Mouse (Mus musculus): ENCODE measurements at regions not wholly inside any gene's neighbourhood (a gene's known extent, or its start where the extent isn't known, plus 50 kb on each side); places are given as distances from the start of the nearest gene placed in this dataset.
A peak's percentile ranks its signal among the peaks of the same experiment; 100 is the strongest.

DNA sequence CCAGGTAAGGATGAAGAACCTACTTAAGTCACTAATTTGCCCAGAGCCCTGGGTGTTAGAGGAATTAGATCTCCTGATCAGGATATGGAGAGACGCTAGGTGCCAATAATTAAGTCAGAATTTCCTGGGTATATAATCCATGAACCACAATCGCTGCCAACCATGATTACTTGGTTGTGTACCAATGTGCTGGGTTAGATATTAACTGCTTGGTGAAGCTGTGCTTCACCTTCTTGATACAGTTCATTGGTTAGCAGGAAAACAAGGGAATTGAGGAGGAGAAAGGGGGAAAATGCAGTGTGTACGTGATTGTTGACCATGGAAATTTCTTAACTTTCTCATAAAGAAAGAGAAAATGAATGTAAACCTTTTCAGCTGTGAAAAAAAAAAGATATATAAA, 961.7 kb upstream of the Slc39a10 start:
- no peak for DNase-seq (ENCODE audit: low spot score)

DNA sequence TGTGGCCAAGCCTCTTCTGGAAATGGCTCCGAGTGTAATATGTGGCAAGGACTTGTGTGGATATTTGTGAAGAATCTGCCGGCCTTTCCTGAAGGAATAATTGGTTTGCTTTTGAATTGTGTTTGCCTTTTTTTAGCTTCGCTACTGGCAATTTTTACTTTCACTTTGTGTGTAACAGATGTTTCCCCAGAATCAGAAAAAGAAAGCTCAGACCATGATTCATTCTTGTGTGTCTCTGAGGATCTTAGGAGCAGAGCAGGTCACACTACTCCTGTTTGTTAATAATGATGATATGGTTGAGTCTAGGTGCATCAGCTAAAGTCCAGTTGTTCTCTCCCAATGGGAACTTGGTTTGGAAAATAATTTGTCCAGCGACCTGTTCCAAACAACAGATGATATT, 961.3 kb upstream of the Slc39a10 start:
- DNase-seq (ENCODE audit: low spot score): no peak

DNA sequence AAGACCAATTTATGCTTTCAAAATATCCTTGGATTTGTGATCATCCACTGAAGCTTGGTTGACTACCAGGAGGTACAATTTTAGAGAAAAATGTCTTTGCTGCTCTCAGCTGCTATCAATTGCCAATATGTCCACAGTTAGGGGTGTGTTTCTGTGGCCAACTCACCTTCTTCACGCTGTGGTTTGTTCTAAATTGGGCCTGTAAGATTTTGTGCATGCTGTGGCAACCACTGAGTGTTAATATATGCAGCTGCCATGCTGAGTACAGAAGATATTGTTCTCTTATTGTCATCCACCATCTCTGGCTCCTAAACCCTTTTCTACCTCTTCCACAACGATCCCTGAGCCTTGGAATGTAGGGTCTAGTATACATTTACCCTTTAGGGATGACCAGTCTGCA, 948.2 kb upstream of the Slc39a10 start:
- no peak for DNase-seq (ENCODE audit: low spot score)

DNA sequence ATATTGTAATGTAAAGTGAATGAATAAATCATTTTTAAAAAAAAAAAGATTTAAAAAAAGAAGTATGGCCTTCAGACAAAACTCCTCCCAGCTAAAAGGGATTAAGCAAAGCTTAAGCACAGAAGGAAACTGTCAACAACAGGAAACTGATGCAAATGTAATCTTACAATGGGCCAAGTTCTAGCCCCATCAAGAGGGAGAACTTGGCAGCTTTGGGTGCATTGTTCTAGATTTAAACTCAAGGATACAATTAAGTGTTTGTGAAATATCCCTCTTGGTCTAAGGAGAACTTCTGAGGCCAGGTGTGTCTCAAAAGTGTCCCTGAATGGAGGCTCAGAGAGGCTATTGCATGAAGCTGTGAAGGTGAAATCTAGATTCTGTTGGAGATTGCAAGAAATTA, 941.4 kb upstream of the Slc39a10 start:
- no peak for DNase-seq (ENCODE audit: low spot score)

DNA sequence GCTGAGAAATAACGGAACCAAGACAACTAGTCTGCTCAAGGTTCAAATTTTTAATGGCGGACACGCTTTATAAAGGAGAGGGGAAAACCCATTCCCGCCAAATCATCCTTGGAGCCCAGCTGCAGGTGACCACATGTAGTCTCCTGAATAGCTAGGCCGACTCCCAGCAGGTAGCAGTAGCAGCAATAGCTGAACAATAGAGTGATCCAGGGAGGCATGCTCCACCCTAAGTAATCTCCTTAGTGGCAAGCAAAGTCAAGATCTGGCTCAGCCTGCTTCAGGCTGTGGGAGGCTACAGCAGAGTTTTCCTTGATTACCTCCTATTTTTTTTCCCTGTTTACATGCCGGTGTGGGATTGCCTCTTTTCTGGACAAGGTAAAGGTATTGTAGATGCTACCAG, 934.6 kb upstream of the Slc39a10 start:
- no peak for DNase-seq (ENCODE audit: low spot score)

DNA sequence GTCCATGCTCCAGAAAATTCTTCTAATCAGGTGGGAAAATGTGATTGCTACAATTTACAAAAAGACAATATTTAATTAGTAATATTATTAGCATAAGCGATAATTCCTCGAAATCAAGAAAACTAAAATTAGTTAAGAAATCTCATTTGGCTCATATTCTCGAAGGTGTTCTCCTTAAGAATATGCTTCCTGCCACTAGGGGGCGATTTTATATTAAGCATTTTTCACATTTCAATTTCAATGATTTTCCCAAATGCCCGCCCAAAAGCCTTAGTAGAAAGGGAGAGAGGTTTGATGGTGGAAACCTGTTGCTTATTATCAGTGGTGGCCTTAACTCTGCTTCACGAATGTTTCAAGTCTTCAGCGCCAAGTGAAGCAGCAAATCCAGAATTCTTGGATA, 916.9 kb upstream of the Slc39a10 start:
- DNase-seq (ENCODE audit: low spot score): peak; percentile 73

DNA sequence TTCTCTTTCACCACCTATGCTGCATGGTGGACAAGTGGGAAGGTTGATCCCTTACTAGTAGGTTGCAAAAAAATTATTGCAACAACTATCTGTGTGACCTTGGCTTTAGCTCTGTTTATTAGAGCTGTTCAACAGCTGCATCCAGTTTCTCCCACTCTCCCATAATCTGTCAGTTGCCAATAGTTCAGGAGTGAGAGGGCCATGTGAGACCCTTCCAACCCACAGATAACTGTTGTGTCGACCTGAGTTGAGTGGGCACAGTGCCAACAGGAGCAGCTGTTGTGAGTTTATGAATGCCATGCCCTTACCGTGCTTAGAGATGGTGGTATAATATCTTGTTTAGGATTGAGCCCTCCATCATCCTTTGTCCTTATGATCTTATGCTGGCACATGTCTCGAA, 902.1 kb upstream of the Slc39a10 start:
- no peak for DNase-seq (ENCODE audit: low spot score)
